Mouse (Mus musculus) testis, adult 2 months (tissue): ENCODE measurements at regions not wholly inside any gene's neighbourhood (a gene's known extent, or its start where the extent isn't known, plus 50 kb on each side); places are given as distances from the start of the nearest gene placed in this dataset.

Source experiments
- CTCF ChIP-seq: fragments of 200-500 bp; IDR thresholded peaks from 2 replicates; pipeline ENCODE4 v1.5.1; 2012; ENCODE audit warnings: low read depth, mild to moderate bottlenecking, inconsistent platforms, low read length, moderate library complexity; ENCODE audit not compliant: control insufficient read depth, insufficient read depth, insufficient replicate concordance
- POLR2A ChIP-seq: fragments of 200-500 bp; IDR thresholded peaks from 2 replicates; pipeline ENCODE4 v1.6.1; 2012; ENCODE audit warnings: low read depth, mild to moderate bottlenecking, inconsistent platforms, low read length, moderate library complexity; ENCODE audit not compliant: control insufficient read depth

- TF ChIP-seq CTCF (no peak), POLR2A (no peak)
These were observed 444.7 kb downstream of the Psat1 start for GRCm38 (mm10) chr19:15502315-15502984.
